Mouse (Mus musculus): Measurements from ENCODE around the gene Ubr7. TPM values are rescaled to one million over a fixed set of nuclear protein-coding genes. Genes with fewer than 3 reads are reported as not detected.

Gene Ubr7
- polyA plus RNA-seq, 1 experiment from 2014 or later = 46.7 TPM

Other genes starting within 250 kb of the Ubr7 start
- gene Chga, start 203.0 kb upstream of the Ubr7 start, polyA plus RNA-seq (2016; fragmentation: Nextera tagmentation; extraction: Ambion mirVana) = 0.33 and 0.70 TPM in 2 replicates
- gene Itpk1, start 53.0 kb upstream of the Ubr7 start, polyA plus RNA-seq (2016; fragmentation: Nextera tagmentation; extraction: Ambion mirVana) = 8.9 and 9.8 TPM in 2 replicates
- gene Moap1, start 14.3 kb upstream of the Ubr7 start, polyA plus RNA-seq (2016; fragmentation: Nextera tagmentation; extraction: Ambion mirVana) = 26.0 and 34.1 TPM in 2 replicates
- gene Tmem251, start 14.2 kb upstream of the Ubr7 start, polyA plus RNA-seq (2016; fragmentation: Nextera tagmentation; extraction: Ambion mirVana) = 11.1 and 11.5 TPM in 2 replicates
- gene Gm28051, start 202 bp upstream of the Ubr7 start, polyA plus RNA-seq (2016; fragmentation: Nextera tagmentation; extraction: Ambion mirVana) = not detected in 2 replicates
- 39.9 and 46.3 TPM in 2 replicates for gene Gon7, start 164 bp upstream of the Ubr7 start, polyA plus RNA-seq (2016; fragmentation: Nextera tagmentation; extraction: Ambion mirVana)
- gene Gm20604, start 705 bp downstream of the Ubr7 start, polyA plus RNA-seq (2016; fragmentation: Nextera tagmentation; extraction: Ambion mirVana) = 29.9 and 34.0 TPM in 2 replicates
- 27.4 and 28.8 TPM in 2 replicates for gene Btbd7, start 120.5 kb downstream of the Ubr7 start, polyA plus RNA-seq (2016; fragmentation: Nextera tagmentation; extraction: Ambion mirVana)
- not detected in 2 replicates for gene Cox8c, start 141.3 kb downstream of the Ubr7 start, polyA plus RNA-seq (2016; fragmentation: Nextera tagmentation; extraction: Ambion mirVana)
- gene Unc79, start 190.9 kb downstream of the Ubr7 start, polyA plus RNA-seq (2016; fragmentation: Nextera tagmentation; extraction: Ambion mirVana) = 0.24 and 0.26 TPM in 2 replicates